9 mouse cellular contexts compared by ENCODE assay signal in genomic region chr6:142701652-142702637, GRCm38 (mm10). TPM values are rescaled to one million over a fixed set of nuclear protein-coding genes. Genes with fewer than 3 reads are reported as not detected.
A peak's percentile ranks its signal among the peaks of the same experiment; 100 is the strongest.
DNase-seq lines count a peak whose midpoint lies in the region; ATAC-seq lines count a peak whose summit lies in the region.
"Had no signal": no experiment of that assay in that cellular context is flagged by ENCODE, and none has a peak within 500 bp of the region (broad histone marks: within the 10 kb centered on the region; RNA-seq: fewer than 3 reads in every experiment).

Abcc9 (minus strand) TSS chr6:142702315.

- ATAC-seq in hematopoietic stem cell, adult 5-6 weeks (replicated peaks in 1 of 2; ENCODE audit: insufficient read depth in 1 of 2, low FRiP score in 2 of 2, low TSS enrichment in 1 of 2, low read depth in 1 of 2, poor library complexity in 2 of 2, severe bottlenecking in 2 of 2): peak; percentile 57 to 59; a peak in 3 of 4 replicates
- ATAC-seq in liver, embryonic 11.5 days (replicated peaks; ENCODE audit: low FRiP score): peak; percentile 48
- ATAC-seq in neural tube, embryonic 15.5 days (ENCODE audit: low FRiP score): no peak; the same call in 1 of the 2 replicates

- peaks cover 2% of the 10 kb centered on the region; the same call in 1 of the 2 replicates for H3K4me1 ChIP-seq in liver, embryonic 11.5 days (replicated peaks; ENCODE audit: control insufficient read depth, insufficient read depth, low read length)
- H3K4me1 ChIP-seq in neural tube, embryonic 15.5 days: peaks cover 10% of the 10 kb centered on the region

- H3K9ac ChIP-seq in liver, embryonic 11.5 days (ENCODE audit: low read depth, low read length): 0 out of 2 replicates have a peak within 1 kb of the TSS, but pooled peaks have one; percentile 43
- peak within 1 kb of the TSS; percentile 26 for H3K9ac ChIP-seq in neural tube, embryonic 15.5 days (replicated peaks)

- peak; percentile 6 for DNase-seq in thymus, postnatal 14 days
- no peak for DNase-seq in thymus, postnatal 10 days (ENCODE audit: low spot score in 2 of 2)
- DNase-seq in forelimb bud, embryonic 11.5 days (ENCODE audit: low read depth, low spot score): peak; percentile 37
- DNase-seq in liver, embryonic 11.5 days (ENCODE audit: low spot score): peak; percentile 60
- DNase-seq in layer of hippocampus, adult 9-11 months: no peak
- no peak for DNase-seq in cerebellum, postnatal 36 days

- H3K27me3 ChIP-seq in liver, embryonic 11.5 days (replicated peaks; ENCODE audit: control insufficient read depth, insufficient read depth, low read length): peaks cover 3% of the 10 kb centered on the region; the same call in 1 of the 2 replicates
- H3K27me3 ChIP-seq in neural tube, embryonic 15.5 days (replicated peaks): 0 out of 2 replicates have a peak, but pooled peaks cover 8% of the 10 kb centered on the region

- no peaks in the 10 kb centered on the region for H3K9me3 ChIP-seq in liver, embryonic 11.5 days (ENCODE audit: control insufficient read depth, low read length)
- no peaks in the 10 kb centered on the region for H3K9me3 ChIP-seq in neural tube, embryonic 15.5 days (replicated peaks)

- peak within 1 kb of the TSS; percentile 66 for H3K4me2 ChIP-seq in liver, embryonic 11.5 days
- peak within 1 kb of the TSS; percentile 88 for H3K4me2 ChIP-seq in neural tube, embryonic 15.5 days

- no peak within 1 kb of the TSS for H3K27ac ChIP-seq in liver, embryonic 11.5 days (ENCODE audit: low read depth, low read length)
- H3K27ac ChIP-seq in neural tube, embryonic 15.5 days (replicated peaks): no peak within 1 kb of the TSS

- 7% methylated on average over 36 of the region's 36 CpGs for WGBS in liver, embryonic 11.5 days
- WGBS in neural tube, embryonic 15.5 days: 8% methylated on average over 36 of the region's 36 CpGs

- no peaks in the 10 kb centered on the region for H3K36me3 ChIP-seq in liver, embryonic 11.5 days (ENCODE audit: control insufficient read depth, insufficient read depth, low read length)
- no peaks in the 10 kb centered on the region for H3K36me3 ChIP-seq in neural tube, embryonic 15.5 days

- peak within 1 kb of the TSS; percentile 44 for H3K4me3 ChIP-seq in liver, embryonic 11.5 days (ENCODE audit: low read depth, low read length)
- peak within 1 kb of the TSS; percentile 42 for H3K4me3 ChIP-seq in neural tube, embryonic 15.5 days (replicated peaks)

RNA-seq across cellular contexts. Expression of gene Abcc9, which starts in this region (rescaled TPM):
- total RNA-seq in hematopoietic stem cell, adult 5-6 weeks (2017): not detected in 2 replicates
- polyA plus RNA-seq in liver, embryonic 11.5 days (2014; fragmentation: Nextera tagmentation; extraction: Ambion mirVana): 3.5 and 3.6 TPM in 2 replicates
- polyA plus RNA-seq in neural tube, embryonic 15.5 days (2015; fragmentation: Nextera tagmentation; extraction: Ambion mirVana): 2.9 and 4.6 TPM in 2 replicates
- total RNA-seq: MEL had no signal

Comparison
In these comparisons a context has a peak if more than half of its experiments do, and no peak if none do; other contexts are left out.
1. DNase-seq: peak in thymus, postnatal 14 days (single experiment), forelimb bud, embryonic 11.5 days (single experiment) and liver, embryonic 11.5 days (single experiment); none in thymus, postnatal 10 days (0 of 2), layer of hippocampus, adult 9-11 months (single experiment) and cerebellum, postnatal 36 days (0 of 2).
2. Peak in ATAC-seq in hematopoietic stem cell, adult 5-6 weeks; RNA of the gene not detected or under 1 TPM.